Mouse (Mus musculus): ENCODE measurements around the gene Pnck. TPM values are rescaled to one million over a fixed set of nuclear protein-coding genes. Genes with fewer than 3 reads are reported as not detected.
A peak's percentile ranks its signal among the peaks of the same experiment; 100 is the strongest.

The Pnck gene
- total RNA-seq (2015) (0.59 TPM in 1 of 2 replicates, not detected in the other), total RNA-seq (2017) (not detected in 2 replicates)

DNA sequence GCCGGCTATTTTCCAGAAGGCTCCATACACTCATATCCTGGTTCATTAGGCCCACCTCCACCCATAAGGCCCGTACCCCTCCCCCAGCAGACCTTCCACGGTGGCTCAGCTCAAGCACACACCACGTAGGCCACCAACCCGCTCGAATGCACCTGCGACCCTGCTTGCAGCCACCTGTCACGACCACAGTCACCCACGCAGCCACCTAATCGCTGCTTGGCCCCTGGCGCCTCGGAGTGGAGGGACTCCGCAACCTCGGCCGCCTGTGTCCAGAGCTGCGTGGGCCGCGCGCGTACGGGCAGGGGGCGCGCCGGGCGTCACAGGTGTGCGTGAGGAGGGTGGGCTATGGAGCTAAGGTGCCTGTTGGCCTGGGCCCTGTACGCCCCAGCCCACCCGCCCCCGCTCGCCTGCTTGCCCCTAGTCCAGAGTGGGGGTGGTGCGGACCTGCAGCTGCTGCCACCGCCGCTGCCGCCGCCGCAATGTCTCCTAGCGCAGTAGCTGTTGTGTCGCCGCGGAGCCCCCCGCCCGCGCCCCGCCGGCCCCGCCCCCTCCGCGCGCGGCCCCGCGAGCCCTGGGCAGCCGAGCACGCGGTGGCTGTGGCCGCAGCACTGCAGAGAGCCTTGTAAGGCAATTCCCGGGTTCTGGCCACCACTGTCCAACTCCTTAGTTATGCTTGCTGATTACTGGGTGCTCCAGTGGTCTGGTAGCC lies at the start of gene Pnck:
TSS of gene Pnck (minus strand) at position 543 of the 709 bp plus-strand sequence.
- ATAC-seq (ENCODE audit: poor library complexity, severe bottlenecking) = no peak

DNA sequence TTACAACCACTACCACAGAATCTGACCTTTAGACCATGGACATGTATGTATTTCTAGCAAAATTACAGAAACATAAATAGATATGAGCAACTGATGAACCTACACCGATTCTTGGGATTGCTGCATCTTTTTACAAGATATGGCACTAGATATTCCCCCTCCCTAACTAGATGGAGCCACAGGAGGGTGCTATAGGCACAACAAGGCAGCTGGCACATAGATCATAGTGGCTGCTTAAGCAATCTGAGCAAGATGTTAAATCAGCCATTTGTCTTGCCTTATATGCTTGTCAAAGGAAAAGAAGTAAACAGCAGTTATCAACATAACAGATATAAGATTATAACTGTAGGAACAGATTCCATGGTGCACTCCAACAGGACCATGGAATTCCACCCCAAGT lies 40.6 kb upstream of the Pnck start:
- no peak for ATAC-seq (ENCODE audit: poor library complexity, severe bottlenecking)

DNA sequence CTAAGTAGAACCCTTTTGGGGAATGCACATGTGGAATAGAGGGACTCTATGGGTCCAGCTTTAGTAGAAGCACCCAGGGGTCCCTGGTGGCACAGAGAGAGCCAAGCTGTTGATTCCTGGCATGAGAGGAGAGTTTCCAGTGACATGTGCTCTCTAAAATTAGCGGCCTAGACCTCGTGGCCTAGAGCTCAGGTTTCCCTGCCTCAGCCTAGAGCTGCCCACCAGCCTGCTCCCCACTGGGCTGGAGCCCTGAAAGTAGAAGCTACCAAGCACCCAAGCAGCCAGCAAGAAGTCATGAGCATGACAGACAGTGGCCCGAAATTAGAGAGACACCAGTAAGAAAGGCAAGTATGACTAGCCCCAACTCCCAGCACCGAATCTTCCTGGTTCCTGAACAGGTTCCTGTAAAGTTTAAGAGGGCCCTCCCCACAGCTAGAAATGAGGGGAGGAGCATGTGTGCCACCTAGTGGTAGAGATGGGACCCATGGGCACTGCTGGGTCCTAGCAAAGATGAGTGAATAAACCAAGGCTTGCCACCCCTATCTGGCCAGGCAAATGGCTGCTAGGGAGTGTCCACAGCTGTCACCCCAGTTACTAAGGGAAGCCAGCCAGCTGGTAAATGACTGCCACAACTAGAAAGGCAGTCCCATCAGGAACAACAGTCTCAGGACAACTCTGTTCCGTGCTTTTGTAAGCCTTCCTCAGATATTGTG lies 31.2 kb upstream of the Pnck start:
- ATAC-seq (ENCODE audit: poor library complexity, severe bottlenecking) = peak; percentile 88

DNA sequence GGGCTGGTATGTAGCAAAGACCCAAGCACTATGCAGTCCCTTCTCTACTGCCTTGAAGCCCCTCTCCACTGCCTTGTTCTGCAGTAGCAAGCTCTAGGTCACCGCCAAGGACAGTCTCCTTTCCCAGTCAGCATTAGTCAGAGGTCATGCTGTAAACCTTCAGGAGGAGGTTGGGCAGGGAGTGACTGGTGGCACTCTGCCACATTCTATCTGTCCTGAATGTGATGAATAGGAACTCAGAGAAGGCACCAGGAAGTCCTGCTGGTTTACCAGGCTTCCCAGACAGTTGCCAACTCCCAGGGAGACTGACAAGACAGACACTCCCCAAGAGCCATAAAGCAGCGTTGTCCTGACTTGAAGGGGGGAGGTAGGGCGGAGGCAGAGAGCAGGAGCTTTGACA lies 25.7 kb upstream of the Pnck start:
- ATAC-seq (ENCODE audit: poor library complexity, severe bottlenecking) = no peak

DNA sequence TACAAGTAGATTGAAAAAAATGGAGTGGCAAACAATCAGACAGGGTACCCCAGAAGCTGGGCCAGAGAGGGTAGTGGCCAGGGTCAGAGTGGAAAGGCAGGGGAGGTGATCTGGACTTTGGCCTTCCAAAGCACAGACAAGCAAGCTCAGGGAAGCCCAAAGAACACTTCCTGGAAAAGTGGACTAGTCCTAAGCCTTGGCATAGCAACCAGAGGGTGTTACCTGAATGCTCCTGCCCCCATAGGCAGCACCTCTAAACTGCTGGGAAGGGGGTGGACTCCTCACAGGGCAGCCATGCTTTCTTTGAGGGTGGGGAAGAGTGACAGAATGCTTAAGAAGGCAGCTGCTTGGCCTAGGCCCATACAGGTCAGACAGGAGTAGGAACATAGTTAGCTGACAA lies 25.1 kb upstream of the Pnck start:
- no peak for ATAC-seq (ENCODE audit: poor library complexity, severe bottlenecking)

DNA sequence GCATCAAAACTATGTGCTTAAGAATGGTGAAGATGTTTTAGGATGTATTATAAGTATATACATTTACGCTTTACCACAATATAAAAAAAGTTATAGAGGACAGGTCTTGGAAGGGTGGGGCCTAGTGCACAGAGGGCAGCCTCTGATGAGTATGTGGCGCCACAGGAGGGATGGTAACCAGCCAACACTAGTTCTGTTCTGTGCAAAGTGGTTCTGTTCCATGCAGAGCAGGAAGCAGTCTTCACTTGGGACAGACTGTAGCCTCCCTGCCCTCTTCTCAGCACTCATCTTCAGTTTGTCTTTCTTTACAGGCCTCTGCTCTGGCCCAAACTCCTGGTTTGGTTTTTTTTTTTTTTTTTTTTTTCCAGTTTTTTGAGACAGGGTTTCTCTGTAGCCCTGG lies 24.2 kb upstream of the Pnck start:
- no peak for ATAC-seq (ENCODE audit: poor library complexity, severe bottlenecking)

DNA sequence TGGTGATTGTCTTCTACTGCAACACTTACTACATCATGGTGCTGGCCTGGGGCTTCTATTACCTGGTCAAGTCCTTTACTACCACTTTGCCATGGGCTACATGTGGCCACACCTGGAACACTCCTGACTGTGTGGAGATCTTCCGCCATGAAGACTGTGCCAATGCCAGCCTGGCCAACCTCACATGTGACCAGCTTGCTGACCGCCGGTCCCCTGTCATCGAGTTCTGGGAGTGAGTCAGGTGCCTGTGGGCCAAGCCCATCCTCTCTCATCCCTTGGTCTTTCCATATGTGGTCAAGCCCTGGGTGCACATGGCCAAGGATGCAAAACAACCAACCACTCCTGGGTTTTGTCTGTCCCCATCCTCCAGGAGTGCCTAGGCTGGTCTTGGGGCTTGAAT lies 16.8 kb upstream of the Pnck start:
- ATAC-seq (ENCODE audit: poor library complexity, severe bottlenecking) = no peak

DNA sequence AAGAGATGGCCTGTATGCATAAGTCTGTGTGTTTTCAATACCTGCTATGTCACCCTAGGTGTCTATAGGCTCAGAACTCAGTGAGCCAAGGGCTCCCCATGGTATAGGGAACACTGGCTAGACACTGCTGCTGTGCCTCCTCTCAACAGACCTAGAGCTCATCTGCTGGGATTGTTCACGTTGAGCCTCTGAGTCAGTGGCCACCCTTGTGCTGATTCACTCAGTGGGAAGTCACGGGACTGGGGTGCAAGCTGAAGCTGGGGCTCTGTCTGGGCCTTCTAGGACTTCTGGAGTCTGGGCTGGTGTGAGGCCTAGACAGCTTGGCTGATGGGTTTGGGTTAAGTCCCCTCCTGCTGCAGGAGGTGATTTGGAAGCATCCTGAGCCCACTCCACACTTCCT lies 15.3 kb upstream of the Pnck start:
- no peak for ATAC-seq (ENCODE audit: poor library complexity, severe bottlenecking)

DNA sequence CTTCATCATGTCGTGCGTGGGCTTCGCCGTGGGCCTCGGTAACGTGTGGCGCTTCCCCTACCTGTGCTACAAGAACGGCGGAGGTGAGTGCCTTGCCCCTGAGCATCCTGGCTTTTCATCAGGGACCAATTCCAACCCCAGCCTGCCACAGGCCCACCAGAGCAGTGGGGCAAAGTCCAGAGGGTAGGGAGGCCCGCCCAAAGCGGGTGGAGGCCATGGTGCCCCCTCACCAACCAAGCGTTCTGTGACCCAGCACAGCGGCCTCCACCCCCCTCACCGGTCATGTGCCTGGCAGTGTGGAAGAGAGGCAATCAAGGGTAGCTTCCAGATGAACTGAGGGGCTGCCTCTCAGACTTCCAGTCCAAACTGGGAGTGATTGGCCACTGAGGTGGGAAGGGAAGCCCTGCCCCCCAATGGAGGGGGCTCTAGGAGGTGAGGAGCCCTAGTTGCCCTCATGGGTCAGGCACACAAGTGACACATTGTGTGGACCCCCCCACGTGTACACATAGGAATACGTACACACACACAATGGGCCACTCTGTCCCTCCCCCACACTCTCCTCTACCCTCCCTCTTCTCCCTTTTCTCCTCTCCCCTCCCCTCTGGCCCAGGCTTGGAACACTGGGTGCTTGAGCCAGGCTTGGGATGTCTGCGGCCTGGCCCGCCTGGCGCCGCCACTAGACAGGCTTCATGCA lies 14.2 kb upstream of the Pnck start:
- ATAC-seq (ENCODE audit: poor library complexity, severe bottlenecking) = no peak

DNA sequence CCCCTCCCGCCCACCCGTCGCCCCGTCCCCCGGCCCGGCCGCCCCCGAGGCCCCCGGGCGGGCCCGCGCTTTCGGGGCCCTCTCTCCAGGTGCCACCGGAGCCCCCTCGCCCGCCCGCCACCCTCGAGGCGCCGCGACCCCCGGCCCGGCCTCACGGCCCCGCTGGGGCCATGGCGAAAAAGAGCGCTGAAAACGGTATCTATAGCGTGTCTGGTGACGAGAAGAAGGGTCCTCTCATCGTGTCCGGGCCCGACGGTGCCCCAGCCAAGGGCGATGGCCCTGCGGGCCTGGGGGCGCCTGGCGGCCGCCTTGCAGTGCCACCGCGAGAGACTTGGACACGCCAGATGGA lies 13.7 kb upstream of the Pnck start:
- no peak for ATAC-seq (ENCODE audit: poor library complexity, severe bottlenecking)

DNA sequence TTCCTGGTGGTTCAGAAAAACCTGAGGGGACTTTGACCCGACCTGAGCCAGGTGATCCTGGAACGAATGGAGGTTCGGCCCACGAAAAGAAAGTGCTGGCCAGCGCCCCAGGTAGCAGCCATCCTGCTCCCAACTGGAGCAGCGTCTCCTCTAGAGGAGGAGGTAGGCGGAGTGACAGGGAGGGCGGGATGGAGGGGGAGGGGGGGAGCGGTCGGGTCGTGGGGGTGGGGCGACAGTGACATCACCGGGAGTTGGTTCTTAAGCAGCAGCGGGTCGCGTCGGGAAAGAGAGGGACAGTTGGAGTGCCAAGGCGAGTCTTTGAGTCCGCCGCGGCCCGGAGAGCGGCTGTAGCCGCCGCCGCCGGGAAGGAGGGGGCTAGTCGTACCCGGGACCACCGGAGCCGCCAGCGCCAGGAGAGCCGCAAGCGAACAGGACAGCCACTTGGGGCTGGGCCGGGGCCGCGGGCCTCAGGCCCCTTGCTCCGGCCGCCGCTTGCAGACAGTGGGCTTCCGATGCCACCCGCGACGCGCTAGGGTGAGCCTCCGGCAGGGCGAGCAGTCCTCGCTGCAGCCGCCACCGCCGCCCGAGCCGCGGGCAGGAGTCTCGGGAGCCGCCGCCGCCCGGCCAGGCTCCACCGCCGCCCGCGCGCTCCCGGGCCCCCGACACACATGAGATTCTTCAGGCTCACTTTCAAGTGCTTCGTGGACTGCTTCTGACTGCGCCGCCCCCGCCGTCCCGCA lies 13.1 kb upstream of the Pnck start, which contains the start of gene Slc6a8:
TSS of gene Slc6a8 (plus strand) at position 272 of the 740 bp plus-strand sequence.
- ATAC-seq (ENCODE audit: poor library complexity, severe bottlenecking) = no peak

DNA sequence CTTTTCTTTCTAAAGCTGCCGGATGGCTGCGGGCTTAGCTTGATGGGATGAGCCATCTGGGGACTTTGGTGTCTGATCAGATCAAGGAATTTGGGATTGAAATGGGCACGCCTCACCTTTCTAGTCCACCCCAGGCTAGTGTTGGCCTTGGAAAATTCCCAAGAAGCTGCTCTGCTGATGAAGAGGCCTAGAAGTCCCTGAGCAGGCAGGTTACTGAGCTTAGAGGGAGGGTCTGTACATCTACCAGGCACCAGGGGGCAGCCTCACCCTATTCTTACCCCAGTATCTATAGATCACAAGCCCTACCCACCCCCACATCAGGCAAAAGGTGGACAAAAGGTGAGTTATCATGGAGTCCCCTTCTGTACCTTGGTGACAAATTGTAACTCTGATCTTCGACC lies 12.1 kb upstream of the Pnck start:
- ATAC-seq (ENCODE audit: poor library complexity, severe bottlenecking) = peak; percentile 80

DNA sequence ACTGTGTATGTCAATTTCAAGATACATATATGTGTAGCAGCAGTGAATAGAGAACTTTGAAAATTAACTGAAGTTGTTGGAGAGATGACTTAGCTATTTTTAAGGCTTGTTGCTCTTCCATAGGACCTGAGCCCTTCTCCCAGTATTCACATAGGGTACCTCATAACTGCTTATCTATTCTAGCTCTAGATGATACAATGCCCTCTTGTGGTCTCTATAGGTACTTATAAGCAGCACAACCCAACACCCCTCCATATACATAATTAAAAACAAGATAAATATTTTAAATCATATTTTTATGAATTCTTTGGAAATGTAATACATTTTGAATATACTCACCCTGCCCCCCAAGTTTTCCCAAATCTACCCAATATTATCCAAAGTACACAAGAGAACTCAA lies 3.2 kb upstream of the Pnck start:
- ATAC-seq (ENCODE audit: poor library complexity, severe bottlenecking) = no peak

DNA sequence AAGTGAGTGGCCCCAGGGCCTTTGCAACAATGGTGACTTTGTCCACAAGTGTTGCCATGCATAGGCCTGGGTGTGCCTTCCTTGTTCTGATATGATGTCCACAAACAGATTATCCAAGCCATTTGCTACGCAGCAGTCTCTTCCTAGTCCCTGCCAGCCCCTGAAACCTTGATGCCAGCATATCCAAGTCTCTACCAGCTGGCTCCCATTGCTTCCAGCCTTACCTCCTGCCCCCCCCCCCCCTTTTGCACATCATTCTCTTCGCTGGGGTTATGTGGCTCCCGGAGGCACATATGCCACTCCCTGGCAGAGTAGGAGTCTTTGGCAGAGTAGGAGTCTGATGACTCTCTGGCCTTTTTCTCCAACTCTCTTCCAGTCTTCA lies 358 bp upstream of the Pnck start:
- ATAC-seq (ENCODE audit: poor library complexity, severe bottlenecking) = no peak

DNA sequence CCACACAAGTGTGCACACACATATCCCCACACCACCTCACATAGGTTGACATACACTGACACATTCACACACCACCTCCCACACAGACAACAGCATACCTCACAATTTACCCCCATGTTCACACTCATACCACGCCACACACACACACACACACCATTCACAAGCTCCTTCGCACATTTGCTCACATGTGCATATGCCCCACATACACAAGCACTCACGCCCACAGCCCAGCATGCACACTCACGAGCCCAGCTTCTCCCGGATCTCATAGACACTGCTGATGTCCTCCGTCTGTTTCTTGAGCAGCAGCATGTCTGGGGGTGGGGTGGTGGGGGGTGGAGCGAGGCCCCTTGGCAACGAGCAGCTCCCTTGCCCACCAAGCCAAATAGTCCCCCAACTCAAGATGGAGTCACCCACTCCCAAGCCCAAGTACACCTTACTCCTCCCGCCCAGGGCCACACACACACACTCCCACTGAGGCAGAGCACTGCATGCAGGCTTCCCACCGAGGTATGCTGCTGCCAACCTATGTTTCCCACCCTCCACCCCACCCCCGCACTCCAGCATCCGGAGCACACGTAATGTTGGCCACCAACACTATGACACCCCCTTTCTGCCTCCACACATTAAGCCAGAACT lies 862 bp downstream of the Pnck start:
- ATAC-seq (ENCODE audit: poor library complexity, severe bottlenecking) = no peak

DNA sequence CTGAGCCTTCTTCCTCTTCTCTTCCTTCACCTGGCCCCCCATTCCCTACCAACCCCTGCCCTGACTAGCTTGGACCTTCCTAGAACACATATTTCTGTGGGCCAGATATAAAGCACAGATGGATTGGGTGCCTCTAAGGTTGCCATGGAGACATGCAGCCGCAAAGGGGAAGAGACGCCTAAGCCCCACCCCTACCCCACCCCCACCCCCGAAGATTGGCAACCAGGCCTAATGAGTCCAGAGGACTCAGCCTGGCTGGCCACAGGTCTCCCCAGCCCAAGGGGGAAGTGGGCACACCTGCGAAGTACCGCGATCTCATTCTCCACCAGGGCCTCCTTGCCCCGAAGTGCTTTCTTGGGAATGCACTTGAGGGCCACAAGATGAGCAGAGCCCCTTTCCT lies 1.5 kb downstream of the Pnck start:
- ATAC-seq (ENCODE audit: poor library complexity, severe bottlenecking) = peak; percentile 50

DNA sequence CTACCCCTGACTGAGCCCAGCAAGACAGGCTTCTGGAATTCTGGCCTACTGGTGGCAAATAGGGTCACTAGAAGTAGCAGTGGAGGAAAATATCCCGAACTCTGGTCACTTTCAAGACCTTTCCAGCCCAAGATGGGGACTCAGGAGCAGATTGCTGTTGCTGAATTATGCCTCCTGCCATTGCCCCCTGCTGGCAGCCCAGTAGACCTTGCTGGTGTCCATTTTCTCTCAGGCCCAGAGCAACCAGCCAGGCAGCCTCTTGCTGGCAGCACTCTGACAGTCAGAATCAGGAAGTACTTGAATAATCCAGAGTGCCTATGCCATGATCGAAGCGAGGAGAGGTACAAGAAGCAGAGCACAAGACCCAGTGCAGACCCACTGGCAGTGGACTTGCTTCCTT lies 4.4 kb downstream of the Pnck start:
- peak; percentile 64 for ATAC-seq (ENCODE audit: poor library complexity, severe bottlenecking)

DNA sequence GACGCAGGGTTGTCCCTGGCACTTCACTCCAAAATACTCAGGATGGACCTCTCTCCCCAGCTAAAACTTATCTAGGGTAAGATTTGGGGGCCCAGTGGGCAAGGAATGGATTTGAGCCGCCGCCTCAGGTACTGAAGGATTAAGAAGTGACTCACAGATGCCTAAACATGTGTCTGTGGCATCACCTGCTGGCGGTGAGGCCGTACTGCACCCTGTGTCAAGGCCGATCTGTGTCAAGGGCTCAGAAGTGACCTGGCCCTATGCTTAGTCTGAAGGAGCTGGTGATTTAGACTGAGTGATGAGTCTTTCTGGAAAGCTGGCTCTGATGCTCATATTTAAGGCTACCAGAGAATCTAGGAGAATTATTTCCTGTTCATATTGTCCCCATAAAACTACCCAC lies 5.7 kb downstream of the Pnck start:
- peak; percentile 85 for ATAC-seq (ENCODE audit: poor library complexity, severe bottlenecking)

DNA sequence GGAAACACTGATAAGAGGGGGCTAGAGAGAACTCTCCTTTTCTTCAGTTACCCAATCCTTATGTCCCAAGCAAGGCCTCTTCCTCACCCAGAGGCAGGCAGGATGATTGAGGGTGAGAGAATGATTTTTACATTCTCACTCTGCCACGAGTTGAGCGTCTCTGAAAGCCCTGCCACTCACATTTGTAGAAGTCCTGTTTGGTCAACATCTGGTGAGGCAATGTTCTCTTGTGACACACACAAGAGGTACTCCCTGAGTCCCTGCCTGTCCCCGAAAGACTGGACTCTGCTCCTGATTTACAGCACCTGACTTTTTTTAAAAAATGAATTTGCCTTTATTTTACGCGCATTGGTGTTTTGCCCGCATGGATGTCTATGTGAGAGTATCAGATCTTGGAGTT lies 6.5 kb downstream of the Pnck start:
- peak; percentile 53 for ATAC-seq (ENCODE audit: poor library complexity, severe bottlenecking)

DNA sequence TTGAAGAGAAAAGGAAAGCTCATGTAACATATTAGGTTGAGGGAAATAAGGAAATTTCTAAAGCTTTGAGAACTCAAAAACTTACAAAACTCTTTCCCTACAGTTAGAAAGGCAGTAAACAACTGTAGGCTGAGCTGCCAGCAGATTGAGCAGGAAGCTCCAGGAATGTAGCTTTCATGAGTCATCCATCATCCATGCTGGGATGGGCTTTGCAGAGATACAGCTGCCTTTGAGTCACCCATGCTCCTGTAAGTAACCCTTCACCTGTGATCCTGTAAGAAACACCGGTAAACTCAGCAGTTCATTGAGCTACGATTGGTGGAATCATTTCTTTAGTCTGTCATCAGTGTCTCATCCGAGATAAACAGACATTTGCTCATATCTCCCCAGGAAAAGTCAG lies 9.0 kb downstream of the Pnck start:
- no peak for ATAC-seq (ENCODE audit: poor library complexity, severe bottlenecking)

DNA sequence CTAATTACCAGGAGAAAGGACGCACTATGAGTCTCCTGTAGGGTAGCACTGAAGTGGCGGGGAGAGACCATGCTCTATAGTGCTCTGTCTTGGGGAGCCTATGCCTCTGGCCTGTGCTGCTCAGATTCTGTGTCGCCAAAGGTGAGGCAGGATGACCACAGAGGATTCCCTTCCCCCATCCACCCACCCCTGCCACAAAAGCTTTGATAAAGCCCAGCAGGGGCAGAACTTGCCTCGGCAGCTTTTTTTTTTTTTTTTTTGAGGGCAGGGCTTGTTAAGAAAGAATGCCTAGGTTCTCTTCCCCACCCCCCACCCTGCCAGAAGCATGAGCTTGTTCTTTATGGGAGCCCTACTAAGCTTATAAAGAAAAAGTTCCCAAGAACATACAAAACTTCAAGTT lies 14.8 kb downstream of the Pnck start:
- no peak for ATAC-seq (ENCODE audit: poor library complexity, severe bottlenecking)
